Mouse (Mus musculus) granulocyte monocyte progenitor cell, adult 5-6 weeks (primary cell): ENCODE measurements around the gene Krtap31-2. TPM values are rescaled to one million over a fixed set of nuclear protein-coding genes. Genes with fewer than 3 reads are reported as not detected.

ENCODE experiments used
- ATAC-seq: replicated peaks from 2 replicates; pipeline ENCODE4 v1.8.0; 2016; ENCODE audit warnings: mild to moderate bottlenecking, moderate TSS enrichment, inconsistent platforms; ENCODE audit not compliant: poor library complexity, severe bottlenecking
- total RNA-seq, 2 experiments: library from RNA; stranded (forward) in 1 of 2; stranded (reverse) in 1 of 2; fragments of 200-712, 200-1000 nt in 1 of 2; fragments of >200 nt in 1 of 2; fragmentation: Nextera tagmentation in 1 of 2; gene quantifications; 2 replicates each; pipeline ENCODE4 v1.2.3; 2014 to 2017

Krtap31-2 gene
- total RNA-seq (2014; fragmentation: Nextera tagmentation): not detected in 2 replicates
- total RNA-seq (2017): not detected in 2 replicates

- ATAC-seq: no peak
These were observed at the start of gene Krtap31-2 for GRCm38 (mm10) chr11:99935991-99936390. Gene Krtap31-2, plus strand, starts transcription at chr11:99936291.

- ATAC-seq: no peak
These were observed 28.5 kb upstream of the Krtap31-2 start, which contains the start of gene Krtap31-1 for GRCm38 (mm10) chr11:99907620-99908019. Gene Krtap31-1, plus strand, starts transcription at chr11:99907920.

GRCm38 (mm10) chr11:99914451-99914850 is 21.6 kb upstream of the Krtap31-2 start, which contains the start of gene Gm11565:
Gene Gm11565, plus strand, starts transcription at chr11:99914751.
- ATAC-seq: no peak

- ATAC-seq: no peak
These were observed 1.7 kb downstream of the Krtap31-2 start for GRCm38 (mm10) chr11:99937751-99938264.

GRCm38 (mm10) chr11:99948175-99948574 is 12.1 kb downstream of the Krtap31-2 start, which contains the start of gene Krtap9-5:
Gene Krtap9-5, plus strand, starts transcription at chr11:99948475.
- no peak for ATAC-seq

GRCm38 (mm10) chr11:99964213-99964612 is 28.1 kb downstream of the Krtap31-2 start:
- no peak for ATAC-seq

- ATAC-seq: no peak
These were observed 29.9 kb downstream of the Krtap31-2 start for GRCm38 (mm10) chr11:99965961-99966360.

- ATAC-seq: no peak
These were observed 42.9 kb downstream of the Krtap31-2 start, which contains the start of gene Krtap29-1 for GRCm38 (mm10) chr11:99978953-99979352. Gene Krtap29-1, minus strand, starts transcription at chr11:99979053.

GRCm38 (mm10) chr11:99982731-99983130 is 46.6 kb downstream of the Krtap31-2 start:
- ATAC-seq: no peak

- ATAC-seq: no peak
These were observed 47.4 kb downstream of the Krtap31-2 start for GRCm38 (mm10) chr11:99983442-99983841.

GRCm38 (mm10) chr11:99985291-99986092 is 49.4 kb downstream of the Krtap31-2 start:
- ATAC-seq: no peak

- ATAC-seq: no peak
These were observed 50.1 kb downstream of the Krtap31-2 start, which contains the start of gene Krtap16-1 for GRCm38 (mm10) chr11:99986180-99986647. Gene Krtap16-1, minus strand, starts transcription at chr11:99986597.

Other genes starting within 250 kb of the Krtap31-2 start
Only the 30 nearest of the 32 such genes appear.
- not detected in 2 replicates for gene Gm14180, start 202.0 kb upstream of the Krtap31-2 start, total RNA-seq (2014; fragmentation: Nextera tagmentation)
- gene Gm14180, start 202.0 kb upstream of the Krtap31-2 start, total RNA-seq (2017): not detected in 2 replicates
- not detected in 2 replicates for gene Gm11595, start 163.4 kb upstream of the Krtap31-2 start, total RNA-seq (2014; fragmentation: Nextera tagmentation)
- gene Gm11595, start 163.4 kb upstream of the Krtap31-2 start, total RNA-seq (2017): not detected in 2 replicates
- gene Krtap4-8, start 155.6 kb upstream of the Krtap31-2 start, total RNA-seq (2014; fragmentation: Nextera tagmentation): not detected in 2 replicates
- not detected in 2 replicates for gene Krtap4-8, start 155.6 kb upstream of the Krtap31-2 start, total RNA-seq (2017)
- gene Krtap4-9, start 151.1 kb upstream of the Krtap31-2 start, total RNA-seq (2014; fragmentation: Nextera tagmentation): not detected in 2 replicates
- not detected in 2 replicates for gene Krtap4-9, start 151.1 kb upstream of the Krtap31-2 start, total RNA-seq (2017)
- not detected in 2 replicates for gene Gm11596, start 142.8 kb upstream of the Krtap31-2 start, total RNA-seq (2014; fragmentation: Nextera tagmentation)
- not detected in 2 replicates for gene Gm11596, start 142.8 kb upstream of the Krtap31-2 start, total RNA-seq (2017)
- gene Gm11569, start 137.4 kb upstream of the Krtap31-2 start, total RNA-seq (2014; fragmentation: Nextera tagmentation): not detected in 2 replicates
- not detected in 2 replicates for gene Gm11569, start 137.4 kb upstream of the Krtap31-2 start, total RNA-seq (2017)
- gene Gm11554, start 131.8 kb upstream of the Krtap31-2 start, total RNA-seq (2014; fragmentation: Nextera tagmentation): not detected in 2 replicates
- gene Gm11554, start 131.8 kb upstream of the Krtap31-2 start, total RNA-seq (2017): not detected in 2 replicates
- not detected in 2 replicates for gene Krtap4-13, start 126.4 kb upstream of the Krtap31-2 start, total RNA-seq (2014; fragmentation: Nextera tagmentation)
- not detected in 2 replicates for gene Krtap4-13, start 126.4 kb upstream of the Krtap31-2 start, total RNA-seq (2017)
- not detected in 2 replicates for gene Gm11564, start 120.6 kb upstream of the Krtap31-2 start, total RNA-seq (2014; fragmentation: Nextera tagmentation)
- gene Gm11564, start 120.6 kb upstream of the Krtap31-2 start, total RNA-seq (2017): not detected in 2 replicates
- not detected in 2 replicates for gene 2300003K06Rik, start 98.2 kb upstream of the Krtap31-2 start, total RNA-seq (2014; fragmentation: Nextera tagmentation)
- not detected in 2 replicates for gene 2300003K06Rik, start 98.2 kb upstream of the Krtap31-2 start, total RNA-seq (2017)
- gene Krtap4-16, start 84.7 kb upstream of the Krtap31-2 start, total RNA-seq (2014; fragmentation: Nextera tagmentation): not detected in 2 replicates
- not detected in 2 replicates for gene Krtap4-16, start 84.7 kb upstream of the Krtap31-2 start, total RNA-seq (2017)
- not detected in 2 replicates for gene Gm11568, start 78.4 kb upstream of the Krtap31-2 start, total RNA-seq (2014; fragmentation: Nextera tagmentation)
- not detected in 2 replicates for gene Gm11568, start 78.4 kb upstream of the Krtap31-2 start, total RNA-seq (2017)
- not detected in 2 replicates for gene Gm11559, start 71.8 kb upstream of the Krtap31-2 start, total RNA-seq (2014; fragmentation: Nextera tagmentation)
- gene Gm11559, start 71.8 kb upstream of the Krtap31-2 start, total RNA-seq (2017): not detected in 2 replicates
- not detected in 2 replicates for gene Krtap9-1, start 62.9 kb upstream of the Krtap31-2 start, total RNA-seq (2014; fragmentation: Nextera tagmentation)
- not detected in 2 replicates for gene Krtap9-1, start 62.9 kb upstream of the Krtap31-2 start, total RNA-seq (2017)
- not detected in 2 replicates for gene Gm11567, start 57.1 kb upstream of the Krtap31-2 start, total RNA-seq (2014; fragmentation: Nextera tagmentation)
- not detected in 2 replicates for gene Gm11567, start 57.1 kb upstream of the Krtap31-2 start, total RNA-seq (2017)
- not detected in 2 replicates for gene Krtap31-1, start 28.4 kb upstream of the Krtap31-2 start, total RNA-seq (2014; fragmentation: Nextera tagmentation)
- gene Krtap31-1, start 28.4 kb upstream of the Krtap31-2 start, total RNA-seq (2017): not detected in 2 replicates
- gene Gm11565, start 21.5 kb upstream of the Krtap31-2 start, total RNA-seq (2014; fragmentation: Nextera tagmentation): not detected in 2 replicates
- gene Gm11565, start 21.5 kb upstream of the Krtap31-2 start, total RNA-seq (2017): not detected in 2 replicates
- not detected in 2 replicates for gene Krtap9-5, start 12.2 kb downstream of the Krtap31-2 start, total RNA-seq (2014; fragmentation: Nextera tagmentation)
- gene Krtap9-5, start 12.2 kb downstream of the Krtap31-2 start, total RNA-seq (2017): not detected in 2 replicates
- not detected in 2 replicates for gene Krtap29-1, start 42.8 kb downstream of the Krtap31-2 start, total RNA-seq (2014; fragmentation: Nextera tagmentation)
- not detected in 2 replicates for gene Krtap29-1, start 42.8 kb downstream of the Krtap31-2 start, total RNA-seq (2017)
- gene Krtap16-1, start 50.3 kb downstream of the Krtap31-2 start, total RNA-seq (2014; fragmentation: Nextera tagmentation): not detected in 2 replicates
- gene Krtap16-1, start 50.3 kb downstream of the Krtap31-2 start, total RNA-seq (2017): not detected in 2 replicates
- gene Krtap17-1, start 57.7 kb downstream of the Krtap31-2 start, total RNA-seq (2014; fragmentation: Nextera tagmentation): not detected in 2 replicates
- not detected in 2 replicates for gene Krtap17-1, start 57.7 kb downstream of the Krtap31-2 start, total RNA-seq (2017)
- gene Krt33a, start 79.9 kb downstream of the Krtap31-2 start, total RNA-seq (2014; fragmentation: Nextera tagmentation): not detected in 2 replicates
- not detected in 2 replicates for gene Krt33a, start 79.9 kb downstream of the Krtap31-2 start, total RNA-seq (2017)
- not detected in 2 replicates for gene Krt33b, start 93.6 kb downstream of the Krtap31-2 start, total RNA-seq (2014; fragmentation: Nextera tagmentation)
- gene Krt33b, start 93.6 kb downstream of the Krtap31-2 start, total RNA-seq (2017): not detected in 2 replicates
- gene Krt34, start 105.3 kb downstream of the Krtap31-2 start, total RNA-seq (2014; fragmentation: Nextera tagmentation): not detected in 2 replicates
- not detected in 2 replicates for gene Krt34, start 105.3 kb downstream of the Krtap31-2 start, total RNA-seq (2017)
- gene Krt31, start 114.3 kb downstream of the Krtap31-2 start, total RNA-seq (2014; fragmentation: Nextera tagmentation): not detected in 2 replicates
- not detected in 2 replicates for gene Krt31, start 114.3 kb downstream of the Krtap31-2 start, total RNA-seq (2017)
- not detected in 2 replicates for gene Krt32, start 151.9 kb downstream of the Krtap31-2 start, total RNA-seq (2014; fragmentation: Nextera tagmentation)
- not detected in 2 replicates for gene Krt32, start 151.9 kb downstream of the Krtap31-2 start, total RNA-seq (2017)
- not detected in 2 replicates for gene Krt35, start 159.9 kb downstream of the Krtap31-2 start, total RNA-seq (2014; fragmentation: Nextera tagmentation)
- not detected in 2 replicates for gene Krt35, start 159.9 kb downstream of the Krtap31-2 start, total RNA-seq (2017)
- 0.39 TPM in 1 of 2 replicates, not detected in the other for gene Krt36, start 169.3 kb downstream of the Krtap31-2 start, total RNA-seq (2014; fragmentation: Nextera tagmentation)
- gene Krt36, start 169.3 kb downstream of the Krtap31-2 start, total RNA-seq (2017): not detected in 2 replicates
- gene Krt13, start 185.3 kb downstream of the Krtap31-2 start, total RNA-seq (2014; fragmentation: Nextera tagmentation): not detected in 2 replicates
- not detected in 2 replicates for gene Krt13, start 185.3 kb downstream of the Krtap31-2 start, total RNA-seq (2017)
- gene Krt15, start 199.6 kb downstream of the Krtap31-2 start, total RNA-seq (2014; fragmentation: Nextera tagmentation): not detected in 2 replicates
- not detected in 2 replicates for gene Krt15, start 199.6 kb downstream of the Krtap31-2 start, total RNA-seq (2017)